Mouse (Mus musculus): ENCODE results near the gene Crp. TPM values are rescaled to one million over a fixed set of nuclear protein-coding genes. Genes with fewer than 3 reads are reported as not detected.

Crp gene
- polyA plus RNA-seq, 1 experiment from 2014 or later = 0.12 TPM

DNA sequence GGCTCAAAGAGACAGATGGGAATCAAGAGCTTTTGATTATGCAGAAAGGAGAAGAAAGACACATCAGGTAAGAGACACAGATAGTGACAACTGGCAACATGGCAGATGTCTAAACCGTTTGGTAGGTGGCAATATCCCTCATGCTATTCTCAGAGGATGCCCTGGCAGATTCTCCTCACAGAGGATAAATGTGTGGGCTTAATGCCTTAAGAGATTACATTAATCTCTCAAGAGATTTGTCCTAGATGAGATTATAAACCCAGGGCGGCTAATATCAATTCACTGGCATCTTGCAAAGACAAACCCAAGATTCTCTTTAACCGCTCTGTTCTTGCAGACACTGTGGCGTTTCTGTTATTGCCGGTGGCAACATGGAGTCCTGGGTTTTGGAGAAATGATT lies 14.3 kb upstream of the Crp start:
- ATAC-seq (ENCODE audit: low FRiP score, low read depth) = no peak
- Histone ChIP-seq H3K4me2 (no peak overlapping the region), H3K27me3 (no peaks in the 10 kb centered on the region), H3K4me1 (replicated peaks) (no peaks in the 10 kb centered on the region), H3K4me3 (no peak overlapping the region), H3K9ac (no peak overlapping the region), H3K27ac (replicated peaks) (no peak overlapping the region), H3K9me3 (no peaks in the 10 kb centered on the region), H3K36me3 (no peaks in the 10 kb centered on the region)
- WGBS = 73% methylated on average over 5 of the region's 5 CpGs

DNA sequence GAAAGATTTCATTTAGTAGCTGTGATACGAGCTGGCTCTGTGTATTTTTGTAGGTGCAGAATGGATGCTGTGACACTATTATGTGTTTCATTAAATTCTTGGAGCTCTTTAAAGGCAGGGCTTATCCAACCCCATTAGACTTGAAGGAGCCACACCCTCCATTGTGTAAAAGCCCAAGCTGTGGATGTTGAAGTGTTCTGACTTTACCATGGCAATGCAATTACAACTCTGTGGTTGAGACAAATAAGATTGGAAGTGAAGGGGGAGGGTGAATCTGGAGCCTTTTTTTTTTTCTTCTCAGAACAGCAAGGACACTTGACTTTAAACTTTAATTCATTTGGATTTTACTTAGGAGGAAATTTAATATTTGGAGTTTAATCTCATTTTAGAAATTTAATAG lies 13.9 kb upstream of the Crp start:
- WGBS = 45% methylated on average over 1 of the region's 1 CpGs
- Histone ChIP-seq H3K36me3 (no peaks in the 10 kb centered on the region), H3K9me3 (no peaks in the 10 kb centered on the region), H3K27me3 (no peaks in the 10 kb centered on the region), H3K4me3 (no peak overlapping the region), H3K4me1 (replicated peaks) (no peaks in the 10 kb centered on the region), H3K4me2 (no peak overlapping the region), H3K9ac (no peak overlapping the region), H3K27ac (replicated peaks) (no peak overlapping the region)
- no peak for ATAC-seq (ENCODE audit: low FRiP score, low read depth)

DNA sequence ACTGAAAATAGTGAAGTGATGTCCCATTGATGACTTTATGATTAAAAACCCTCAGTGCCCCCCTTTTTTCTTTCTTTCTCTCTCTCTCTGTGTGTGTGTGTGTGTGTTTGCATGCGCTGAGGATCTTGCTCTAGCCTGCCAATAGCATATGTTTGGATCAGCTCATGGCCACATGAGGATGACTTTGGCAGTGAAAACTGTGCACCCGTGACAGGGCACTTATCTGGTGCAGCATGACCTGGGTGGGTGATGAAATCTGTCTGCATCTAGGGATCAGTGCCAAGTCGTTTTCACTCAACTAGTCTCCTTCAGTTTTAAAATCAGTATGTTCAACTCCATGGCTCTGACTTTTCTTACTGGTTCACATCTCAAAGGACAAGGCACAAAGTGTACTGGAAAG lies 12.7 kb upstream of the Crp start:
- H3K9ac ChIP-seq = no peak overlapping the region
- no peaks in the 10 kb centered on the region for H3K36me3 ChIP-seq
- 74% methylated on average over 3 of the region's 3 CpGs for WGBS

DNA sequence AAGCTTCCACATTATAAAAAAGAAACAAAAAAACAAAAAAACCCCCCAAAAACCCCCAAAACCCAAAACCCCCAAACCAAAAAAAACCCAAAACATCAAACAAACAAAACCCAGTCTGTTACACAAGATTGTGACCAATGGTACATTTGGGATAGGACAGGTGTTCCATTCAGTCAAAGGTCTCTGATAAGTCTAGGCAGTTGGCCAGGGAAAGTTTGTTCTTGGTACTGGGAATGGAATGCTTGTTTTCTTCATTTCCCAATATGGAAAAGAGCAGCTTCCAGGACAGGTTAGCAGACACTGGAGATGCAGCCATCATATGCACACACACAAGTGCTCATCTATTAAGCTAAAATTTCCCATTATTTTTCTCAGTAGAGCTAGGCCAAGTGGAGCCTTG lies 433 bp upstream of the Crp start:
- no peaks in the 10 kb centered on the region for H3K27me3 ChIP-seq
- no peak overlapping the region for H3K4me3 ChIP-seq
- no peak for ATAC-seq (ENCODE audit: low FRiP score, low read depth)
- no peaks in the 10 kb centered on the region for H3K9me3 ChIP-seq
- no peak overlapping the region for H3K9ac ChIP-seq
- H3K4me2 ChIP-seq = no peak overlapping the region
- H3K27ac ChIP-seq (replicated peaks) = no peak overlapping the region
- no peaks in the 10 kb centered on the region for H3K4me1 ChIP-seq (replicated peaks)
- no peaks in the 10 kb centered on the region for H3K36me3 ChIP-seq

More for the DNA sequence above, 12.7 kb upstream of the Crp start:
- no peaks in the 10 kb centered on the region for H3K27me3 ChIP-seq
- no peak overlapping the region for H3K4me3 ChIP-seq
- H3K4me2 ChIP-seq = no peak overlapping the region
- H3K4me1 ChIP-seq (replicated peaks) = no peaks in the 10 kb centered on the region
- no peak for ATAC-seq (ENCODE audit: low FRiP score, low read depth)
- H3K27ac ChIP-seq (replicated peaks) = no peak overlapping the region
- H3K9me3 ChIP-seq = no peaks in the 10 kb centered on the region

DNA sequence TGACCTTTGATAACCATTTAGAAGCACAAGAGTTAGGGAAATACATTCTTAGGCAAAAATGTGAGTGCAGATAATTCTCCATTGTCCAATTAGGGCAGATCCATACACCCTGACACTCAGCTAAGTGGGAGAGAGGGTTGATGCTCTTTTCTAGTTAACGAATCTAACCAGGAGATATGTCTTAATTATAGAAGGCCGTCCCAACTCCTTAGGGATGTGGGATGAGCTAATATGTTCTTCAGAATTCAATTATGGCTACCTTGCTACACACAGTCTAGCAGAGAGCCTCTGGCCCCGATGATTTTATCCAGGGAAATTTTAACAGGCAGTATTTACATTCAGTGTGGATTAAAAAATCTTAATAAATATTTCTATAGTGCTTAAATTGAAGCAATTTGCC lies 3.0 kb downstream of the Crp start:
- 69% methylated on average over 3 of the region's 3 CpGs for WGBS

DNA sequence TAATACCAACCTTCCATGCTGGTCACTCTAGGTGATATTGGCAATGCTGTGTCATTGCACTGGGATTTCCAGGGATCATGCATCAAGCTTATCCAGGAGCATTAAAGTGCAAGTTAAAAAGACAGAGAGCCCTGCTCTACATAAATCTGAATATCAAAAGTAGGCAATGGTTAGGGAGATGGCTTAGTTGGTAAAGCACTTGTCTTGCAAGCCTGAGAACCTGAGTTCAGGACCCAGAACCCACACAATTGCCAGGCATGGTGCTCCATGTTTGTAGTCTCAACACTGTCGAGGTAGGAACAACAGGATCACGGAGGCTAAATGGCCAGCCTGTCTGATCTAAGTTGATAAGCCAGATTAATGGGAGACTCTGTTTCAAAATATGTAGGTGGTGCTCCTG lies 3.5 kb downstream of the Crp start:
- H3K4me3 ChIP-seq = no peak overlapping the region
- H3K4me1 ChIP-seq (replicated peaks) = no peaks in the 10 kb centered on the region
- no peak overlapping the region for H3K9ac ChIP-seq
- 98% methylated on average over 2 of the region's 2 CpGs for WGBS
- no peaks in the 10 kb centered on the region for H3K9me3 ChIP-seq
- no peak for ATAC-seq (ENCODE audit: low FRiP score, low read depth)
- H3K27me3 ChIP-seq = no peaks in the 10 kb centered on the region
- H3K4me2 ChIP-seq = no peak overlapping the region
- H3K27ac ChIP-seq (replicated peaks) = no peak overlapping the region
- H3K36me3 ChIP-seq = no peaks in the 10 kb centered on the region

More for the DNA sequence above, 3.0 kb downstream of the Crp start:
- Histone ChIP-seq H3K4me2 (no peak overlapping the region), H3K9ac (no peak overlapping the region), H3K4me1 (replicated peaks) (no peaks in the 10 kb centered on the region), H3K27me3 (no peaks in the 10 kb centered on the region), H3K27ac (replicated peaks) (no peak overlapping the region), H3K36me3 (no peaks in the 10 kb centered on the region), H3K9me3 (no peaks in the 10 kb centered on the region), H3K4me3 (no peak overlapping the region)
- peak; percentile 56; the same call in 1 of the 2 replicates for ATAC-seq (ENCODE audit: low FRiP score, low read depth)

DNA sequence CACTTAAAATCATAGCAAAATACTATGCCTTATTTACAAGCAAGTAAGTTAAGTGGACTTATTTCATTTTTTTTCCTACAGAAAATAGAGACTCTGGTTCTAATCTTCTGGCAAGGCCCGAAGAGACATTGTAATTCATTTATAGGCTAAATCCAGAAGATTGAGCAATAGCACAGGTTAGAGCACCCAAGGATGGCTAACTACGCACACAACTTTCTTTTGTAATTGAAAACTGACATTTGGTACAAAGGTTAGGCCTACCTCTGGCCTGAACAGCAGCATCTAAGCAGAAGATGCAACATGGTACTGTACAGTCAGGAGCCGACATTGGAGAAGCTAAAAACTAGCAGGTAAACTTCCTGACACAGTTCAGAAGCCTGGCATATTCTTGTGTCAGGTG lies 4.0 kb downstream of the Crp start:
- 94% methylated on average over 3 of the region's 3 CpGs for WGBS
- H3K27ac ChIP-seq (replicated peaks) = no peak overlapping the region
- H3K27me3 ChIP-seq = no peaks in the 10 kb centered on the region
- no peaks in the 10 kb centered on the region for H3K36me3 ChIP-seq
- no peak for ATAC-seq (ENCODE audit: low FRiP score, low read depth)
- no peak overlapping the region for H3K4me3 ChIP-seq
- H3K9ac ChIP-seq = no peak overlapping the region
- no peak overlapping the region for H3K4me2 ChIP-seq
- no peaks in the 10 kb centered on the region for H3K9me3 ChIP-seq
- no peaks in the 10 kb centered on the region for H3K4me1 ChIP-seq (replicated peaks)

DNA sequence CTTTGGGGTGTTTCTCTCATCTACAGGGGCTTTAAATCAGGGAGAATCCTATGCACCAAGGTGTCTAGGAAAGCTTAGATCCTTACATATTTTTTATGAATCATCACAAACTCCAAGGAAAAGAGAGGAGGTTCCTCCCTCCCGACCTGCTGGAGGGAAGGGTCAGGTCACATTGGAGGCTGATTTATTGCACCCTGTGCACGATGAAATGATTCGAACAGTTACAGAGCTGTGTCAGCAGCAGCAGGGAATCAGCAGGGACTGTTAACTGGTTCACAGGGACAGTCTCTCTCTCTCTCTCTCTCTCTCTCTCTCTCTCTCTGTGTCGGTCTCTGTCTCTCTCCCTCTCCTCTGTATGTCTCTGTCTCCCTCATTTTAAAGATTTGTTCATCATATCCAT lies 6.9 kb downstream of the Crp start:
- Histone ChIP-seq H3K9ac (no peak overlapping the region), H3K27me3 (no peaks in the 10 kb centered on the region), H3K36me3 (no peaks in the 10 kb centered on the region), H3K27ac (replicated peaks) (no peak overlapping the region), H3K4me1 (replicated peaks) (no peaks in the 10 kb centered on the region), H3K4me3 (no peak overlapping the region), H3K4me2 (no peak overlapping the region), H3K9me3 (no peaks in the 10 kb centered on the region)
- 39% methylated on average over 4 of the region's 4 CpGs for WGBS
- ATAC-seq (ENCODE audit: low FRiP score, low read depth) = no peak

DNA sequence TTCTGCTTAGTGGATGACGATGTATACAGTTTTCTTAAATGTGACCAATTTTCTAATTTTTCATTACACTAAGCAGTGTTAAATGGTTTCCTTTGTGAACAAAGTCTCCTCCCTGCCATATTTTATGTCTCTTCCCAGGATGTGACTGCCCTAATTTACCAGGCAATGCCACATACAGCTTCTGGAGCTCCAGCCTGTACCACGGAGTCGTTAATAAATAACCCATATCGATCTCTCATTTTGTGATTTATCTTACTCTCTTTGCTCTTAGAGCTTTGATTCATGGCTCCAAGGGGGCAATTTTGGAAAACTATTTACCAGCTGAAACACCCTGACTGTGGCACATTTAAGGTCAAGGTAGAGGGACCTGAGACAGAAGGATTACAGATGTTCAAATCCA lies 8.4 kb downstream of the Crp start:
- no peaks in the 10 kb centered on the region for H3K4me1 ChIP-seq (replicated peaks)

DNA sequence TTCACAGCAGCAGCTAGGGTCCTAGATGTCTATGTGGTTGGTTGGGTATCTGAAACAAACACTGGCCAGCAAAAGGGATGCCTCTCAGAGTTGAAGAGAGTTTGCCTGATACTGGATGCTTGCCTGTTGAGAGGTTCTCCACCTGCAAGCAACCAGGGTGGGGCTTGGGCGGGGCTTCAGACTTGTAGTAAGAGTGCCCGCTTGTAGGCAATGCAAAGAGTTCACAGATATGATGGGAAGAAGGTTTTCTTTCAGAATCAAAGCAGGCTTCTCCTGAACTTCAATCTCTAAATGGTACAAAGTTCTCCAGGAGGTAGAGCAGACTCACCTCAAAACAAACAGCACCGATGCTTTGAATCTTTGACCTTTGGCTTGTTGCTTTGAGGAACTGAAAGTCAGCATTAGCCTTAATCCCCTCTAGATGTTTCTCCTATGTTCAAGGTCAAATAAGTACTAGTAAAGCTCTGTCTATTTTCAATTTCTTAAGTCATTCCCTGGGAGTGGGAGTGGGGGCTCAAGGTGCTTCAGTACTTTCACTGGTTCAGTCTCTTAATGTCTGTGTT lies 12.0 kb downstream of the Crp start:
- H3K27ac ChIP-seq (replicated peaks) = no peak overlapping the region
- H3K36me3 ChIP-seq = no peaks in the 10 kb centered on the region
- H3K27me3 ChIP-seq = no peaks in the 10 kb centered on the region
- no peak overlapping the region for H3K9ac ChIP-seq
- no peaks in the 10 kb centered on the region for H3K9me3 ChIP-seq
- H3K4me3 ChIP-seq = no peak overlapping the region
- H3K4me2 ChIP-seq = no peak overlapping the region
- no peak for ATAC-seq (ENCODE audit: low FRiP score, low read depth)
- WGBS = 95% methylated on average over 3 of the region's 3 CpGs
- no peaks in the 10 kb centered on the region for H3K4me1 ChIP-seq (replicated peaks)

More for the DNA sequence above, 8.4 kb downstream of the Crp start:
- no peaks in the 10 kb centered on the region for H3K9me3 ChIP-seq
- H3K36me3 ChIP-seq = no peaks in the 10 kb centered on the region
- H3K4me3 ChIP-seq = no peak overlapping the region
- no peak for ATAC-seq (ENCODE audit: low FRiP score, low read depth)
- 78% methylated on average over 4 of the region's 4 CpGs for WGBS
- no peak overlapping the region for H3K9ac ChIP-seq
- H3K27ac ChIP-seq (replicated peaks) = no peak overlapping the region
- H3K27me3 ChIP-seq = no peaks in the 10 kb centered on the region
- H3K4me2 ChIP-seq = no peak overlapping the region

DNA sequence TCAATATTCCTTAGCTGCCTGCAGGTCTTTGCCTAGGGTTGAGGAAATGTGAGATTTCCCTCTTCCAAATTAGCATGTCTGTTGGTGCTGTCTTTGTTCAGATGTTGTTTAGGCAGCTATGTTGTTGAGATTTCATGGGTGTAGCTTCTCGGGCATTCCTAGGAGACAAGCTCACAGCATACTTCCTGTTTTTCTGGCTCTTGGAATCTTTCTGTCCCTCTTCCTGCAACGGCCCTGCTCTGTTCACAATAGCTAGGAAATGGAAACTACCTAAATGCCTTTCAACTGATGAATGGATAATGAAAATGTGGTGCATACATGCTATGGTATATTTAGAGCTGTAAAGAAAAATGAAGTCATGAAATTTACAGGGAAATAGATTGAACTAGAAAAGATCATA lies 13.5 kb downstream of the Crp start:
- Histone ChIP-seq H3K4me1 (replicated peaks) (no peaks in the 10 kb centered on the region), H3K27me3 (no peaks in the 10 kb centered on the region), H3K9ac (no peak overlapping the region), H3K36me3 (no peaks in the 10 kb centered on the region), H3K9me3 (no peaks in the 10 kb centered on the region), H3K27ac (replicated peaks) (no peak overlapping the region), H3K4me2 (no peak overlapping the region), H3K4me3 (no peak overlapping the region)
- WGBS = 74% methylated on average over 2 of the region's 2 CpGs
- no peak for ATAC-seq (ENCODE audit: low FRiP score, low read depth)

DNA sequence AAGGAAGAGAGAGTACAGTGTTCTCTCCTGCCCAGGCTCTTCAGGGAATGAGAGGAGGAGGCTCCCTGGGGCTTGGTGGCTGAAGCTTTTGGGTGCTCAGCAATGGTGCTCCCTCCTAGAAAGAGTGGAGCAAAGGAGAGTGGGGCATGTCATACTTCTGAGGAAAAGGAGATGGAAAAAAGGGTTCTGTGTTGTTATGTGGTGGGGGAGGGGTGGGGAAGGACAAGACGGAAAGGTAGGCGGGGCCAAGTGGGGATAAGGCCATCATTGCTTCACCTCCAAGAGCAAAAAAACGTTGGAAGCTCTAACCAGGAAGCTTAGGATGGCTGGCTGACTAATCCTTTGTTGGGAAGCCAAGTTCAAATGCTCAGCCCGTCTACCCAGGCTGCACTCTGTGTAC lies 14.1 kb downstream of the Crp start:
- no peak for ATAC-seq (ENCODE audit: low FRiP score, low read depth)
- H3K27ac ChIP-seq (replicated peaks) = no peak overlapping the region
- no peak overlapping the region for H3K4me3 ChIP-seq
- no peaks in the 10 kb centered on the region for H3K27me3 ChIP-seq
- H3K9me3 ChIP-seq = no peaks in the 10 kb centered on the region
- H3K4me1 ChIP-seq (replicated peaks) = no peaks in the 10 kb centered on the region
- WGBS = 71% methylated on average over 4 of the region's 4 CpGs
- no peak overlapping the region for H3K4me2 ChIP-seq
- no peaks in the 10 kb centered on the region for H3K36me3 ChIP-seq
- H3K9ac ChIP-seq = no peak overlapping the region

DNA sequence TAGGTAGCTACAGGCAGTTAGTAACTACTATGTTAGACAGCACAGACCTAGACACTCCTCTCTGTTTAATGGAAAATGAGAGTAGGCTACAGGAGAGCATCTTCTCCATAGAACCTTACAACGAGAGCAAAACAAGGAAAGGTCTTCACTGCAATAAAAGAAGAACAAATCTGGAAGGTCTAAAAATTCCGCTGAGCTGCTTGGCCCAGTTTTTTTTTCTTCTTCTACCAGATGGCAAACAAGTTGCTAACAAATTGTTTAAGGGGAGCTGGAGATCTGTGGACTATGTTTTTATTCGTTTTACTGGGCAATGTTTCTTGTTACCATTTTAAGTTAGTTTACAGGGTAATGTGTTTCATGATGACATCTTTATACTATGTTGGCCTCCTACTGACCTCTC lies 53.4 kb downstream of the Crp start:
- no peaks in the 10 kb centered on the region for H3K4me1 ChIP-seq (replicated peaks)
- H3K36me3 ChIP-seq = no peaks in the 10 kb centered on the region
- no peaks in the 10 kb centered on the region for H3K9me3 ChIP-seq
- H3K27ac ChIP-seq (replicated peaks) = no peak overlapping the region
- H3K4me2 ChIP-seq = no peak overlapping the region
- ATAC-seq (ENCODE audit: low FRiP score, low read depth) = no peak
- no peak overlapping the region for H3K4me3 ChIP-seq
- 85% methylated on average over 3 of the region's 3 CpGs for WGBS
- H3K9ac ChIP-seq = no peak overlapping the region
- H3K27me3 ChIP-seq = no peaks in the 10 kb centered on the region

Data from hindbrain, embryonic 15.5 days (tissue).